Mouse (Mus musculus): ENCODE measurements at regions not wholly inside any gene's neighbourhood (a gene's known extent, or its start where the extent isn't known, plus 50 kb on each side); places are given as distances from the start of the nearest gene placed in this dataset.

- no peaks in the 10 kb centered on the region for H3K36me3 ChIP-seq
These were observed 386.3 kb upstream of the Kazn start for GRCm38 (mm10) chr4:142625456-142625855.

GRCm38 (mm10) chr4:142622151-142622861 is 383.1 kb upstream of the Kazn start:
- H3K27ac ChIP-seq, result no peak overlapping the region
- no peak overlapping the region for H3K4me3 ChIP-seq
- no peaks in the 10 kb centered on the region for H3K27me3 ChIP-seq (replicated peaks)
- no peaks in the 10 kb centered on the region for H3K36me3 ChIP-seq
- no peak overlapping the region for H3K9ac ChIP-seq
- ATAC-seq, result no peak
- 0 out of 2 replicates have a peak, but pooled peaks cover 3% of the 10 kb centered on the region for H3K9me3 ChIP-seq (replicated peaks)
- 49% methylated on average over 17 of the region's 17 CpGs for WGBS (ENCODE audit: insufficient replicate concordance)
- H3K4me1 ChIP-seq, result no peaks in the 10 kb centered on the region
- H3K4me2 ChIP-seq, result no peak overlapping the region

More at GRCm38 (mm10) chr4:142625456-142625855, 386.3 kb upstream of the Kazn start:
- Histone ChIP-seq H3K9me3 (replicated peaks) (0 out of 2 replicates have a peak, but pooled peaks cover 4% of the 10 kb centered on the region), H3K4me2 (no peak overlapping the region), H3K9ac (no peak overlapping the region), H3K27ac (no peak overlapping the region), H3K27me3 (replicated peaks) (no peaks in the 10 kb centered on the region), H3K4me1 (no peaks in the 10 kb centered on the region), H3K4me3 (no peak overlapping the region)
- ATAC-seq, result no peak
- WGBS (ENCODE audit: insufficient replicate concordance), result 32% methylated on average over 3 of the region's 3 CpGs

- H3K9me3 ChIP-seq (replicated peaks), result 0 out of 2 replicates have a peak, but pooled peaks cover 8% of the 10 kb centered on the region
- no peak overlapping the region for H3K9ac ChIP-seq
- no peak overlapping the region for H3K4me3 ChIP-seq
- H3K36me3 ChIP-seq, result no peaks in the 10 kb centered on the region
- ATAC-seq, result no peak
- no peak overlapping the region for H3K4me2 ChIP-seq
- no peaks in the 10 kb centered on the region for H3K27me3 ChIP-seq (replicated peaks)
- 64% methylated on average over 8 of the region's 8 CpGs for WGBS (ENCODE audit: insufficient replicate concordance)
- H3K27ac ChIP-seq, result no peak overlapping the region
- H3K4me1 ChIP-seq, result no peaks in the 10 kb centered on the region
These were observed 380.2 kb upstream of the Kazn start for GRCm38 (mm10) chr4:142619396-142619795.

- no peaks in the 10 kb centered on the region for H3K27me3 ChIP-seq (replicated peaks)
- H3K4me3 ChIP-seq, result no peak overlapping the region
- H3K9ac ChIP-seq, result no peak overlapping the region
- no peaks in the 10 kb centered on the region for H3K4me1 ChIP-seq
- H3K27ac ChIP-seq, result no peak overlapping the region
- WGBS (ENCODE audit: insufficient replicate concordance), result 58% methylated on average over 4 of the region's 4 CpGs
- ATAC-seq, result no peak
- no peak overlapping the region for H3K4me2 ChIP-seq
- H3K9me3 ChIP-seq (replicated peaks), result 0 out of 2 replicates have a peak, but pooled peaks cover 8% of the 10 kb centered on the region
- H3K36me3 ChIP-seq, result no peaks in the 10 kb centered on the region
These were observed 379.6 kb upstream of the Kazn start for GRCm38 (mm10) chr4:142618770-142619169.

- Histone ChIP-seq H3K9ac (no peak overlapping the region), H3K27ac (no peak overlapping the region), H3K36me3 (no peaks in the 10 kb centered on the region), H3K4me1 (no peaks in the 10 kb centered on the region), H3K9me3 (replicated peaks) (0 out of 2 replicates have a peak, but pooled peaks cover 15% of the 10 kb centered on the region), H3K4me2 (no peak overlapping the region), H3K27me3 (replicated peaks) (no peaks in the 10 kb centered on the region), H3K4me3 (no peak overlapping the region)
- 49% methylated on average over 5 of the region's 5 CpGs for WGBS (ENCODE audit: insufficient replicate concordance)
- ATAC-seq, result no peak
These were observed 378.5 kb upstream of the Kazn start for GRCm38 (mm10) chr4:142617676-142618075.

- WGBS (ENCODE audit: insufficient replicate concordance), result 72% methylated on average over 7 of the region's 7 CpGs
These were observed 377.7 kb upstream of the Kazn start for GRCm38 (mm10) chr4:142616901-142617300.

GRCm38 (mm10) chr4:142605098-142605497 is 365.9 kb upstream of the Kazn start:
- Histone ChIP-seq H3K9me3 (replicated peaks) (peaks cover 25% of the 10 kb centered on the region), H3K27me3 (replicated peaks) (no peaks in the 10 kb centered on the region), H3K36me3 (no peaks in the 10 kb centered on the region), H3K4me2 (no peak overlapping the region), H3K9ac (no peak overlapping the region), H3K27ac (no peak overlapping the region), H3K4me1 (no peaks in the 10 kb centered on the region), H3K4me3 (no peak overlapping the region)
- 65% methylated on average over 3 of the region's 3 CpGs for WGBS (ENCODE audit: insufficient replicate concordance)
- no peak for ATAC-seq

More at GRCm38 (mm10) chr4:142616901-142617300, 377.7 kb upstream of the Kazn start:
- no peak overlapping the region for H3K4me2 ChIP-seq
- no peaks in the 10 kb centered on the region for H3K36me3 ChIP-seq
- no peaks in the 10 kb centered on the region for H3K27me3 ChIP-seq (replicated peaks)
- no peak overlapping the region for H3K27ac ChIP-seq
- ATAC-seq, result no peak
- H3K9ac ChIP-seq, result no peak overlapping the region
- H3K9me3 ChIP-seq (replicated peaks), result 0 out of 2 replicates have a peak, but pooled peaks cover 15% of the 10 kb centered on the region
- H3K4me1 ChIP-seq, result no peaks in the 10 kb centered on the region
- no peak overlapping the region for H3K4me3 ChIP-seq

GRCm38 (mm10) chr4:142597214-142597613 is 358.0 kb upstream of the Kazn start:
- Histone ChIP-seq H3K4me3 (no peak overlapping the region), H3K9ac (no peak overlapping the region), H3K4me1 (no peaks in the 10 kb centered on the region), H3K4me2 (no peak overlapping the region), H3K27ac (no peak overlapping the region), H3K27me3 (replicated peaks) (no peaks in the 10 kb centered on the region), H3K36me3 (no peaks in the 10 kb centered on the region), H3K9me3 (replicated peaks) (0 out of 2 replicates have a peak, but pooled peaks cover 9% of the 10 kb centered on the region)
- ATAC-seq, result no peak
- WGBS (ENCODE audit: insufficient replicate concordance), result 54% methylated on average over 4 of the region's 4 CpGs

GRCm38 (mm10) chr4:142589084-142589741 is 350.0 kb upstream of the Kazn start:
- no peak for ATAC-seq
- H3K4me2 ChIP-seq, result no peak overlapping the region
- no peaks in the 10 kb centered on the region for H3K27me3 ChIP-seq (replicated peaks)
- no peaks in the 10 kb centered on the region; the same call in 1 of the 2 replicates for H3K9me3 ChIP-seq (replicated peaks)
- H3K4me3 ChIP-seq, result no peak overlapping the region
- no peak overlapping the region for H3K9ac ChIP-seq
- no peaks in the 10 kb centered on the region for H3K4me1 ChIP-seq
- H3K36me3 ChIP-seq, result no peaks in the 10 kb centered on the region
- 56% methylated on average over 7 of the region's 7 CpGs for WGBS (ENCODE audit: insufficient replicate concordance)
- no peak overlapping the region for H3K27ac ChIP-seq

GRCm38 (mm10) chr4:142588418-142589083 is 349.4 kb upstream of the Kazn start:
- Histone ChIP-seq H3K36me3 (no peaks in the 10 kb centered on the region), H3K27me3 (replicated peaks) (no peaks in the 10 kb centered on the region), H3K4me2 (no peak overlapping the region), H3K4me1 (no peaks in the 10 kb centered on the region), H3K27ac (no peak overlapping the region), H3K4me3 (no peak overlapping the region), H3K9me3 (replicated peaks) (no peaks in the 10 kb centered on the region; the same call in 1 of the 2 replicates), H3K9ac (no peak overlapping the region)
- 73% methylated on average over 24 of the region's 24 CpGs for WGBS (ENCODE audit: insufficient replicate concordance)
- no peak for ATAC-seq

- no peak overlapping the region for H3K4me3 ChIP-seq
- whole genome bisulfite sequencing (ENCODE audit: insufficient replicate concordance), result 78% methylated on average over 22 of the region's 22 CpGs
- no peaks in the 10 kb centered on the region; the same call in 1 of the 2 replicates for H3K9me3 ChIP-seq (replicated peaks)
- no peak for ATAC-seq
- no peak overlapping the region for H3K4me2 ChIP-seq
- no peaks in the 10 kb centered on the region for H3K4me1 ChIP-seq
- H3K36me3 ChIP-seq, result no peaks in the 10 kb centered on the region
- H3K27ac ChIP-seq, result no peak overlapping the region
- H3K9ac ChIP-seq, result no peak overlapping the region
- H3K27me3 ChIP-seq (replicated peaks), result no peaks in the 10 kb centered on the region
These were observed 348.3 kb upstream of the Kazn start for GRCm38 (mm10) chr4:142587345-142588035.

Data from liver, embryonic 12.5 days (tissue).